Mouse (Mus musculus) E14TG2a.4 (cell line): ENCODE data around the gene Plce1.

ENCODE experiments used
- CTCF ChIP-seq: conservative IDR thresholded peaks from 2 replicates; pipeline ENCODE4 v1.5.1; 2014; ENCODE audit warnings: low read length
- POU5F1 ChIP-seq: IDR thresholded peaks from 2 replicates; pipeline ENCODE4 v1.6.1; 2014; ENCODE audit warnings: low read length, borderline replicate concordance

DNA sequence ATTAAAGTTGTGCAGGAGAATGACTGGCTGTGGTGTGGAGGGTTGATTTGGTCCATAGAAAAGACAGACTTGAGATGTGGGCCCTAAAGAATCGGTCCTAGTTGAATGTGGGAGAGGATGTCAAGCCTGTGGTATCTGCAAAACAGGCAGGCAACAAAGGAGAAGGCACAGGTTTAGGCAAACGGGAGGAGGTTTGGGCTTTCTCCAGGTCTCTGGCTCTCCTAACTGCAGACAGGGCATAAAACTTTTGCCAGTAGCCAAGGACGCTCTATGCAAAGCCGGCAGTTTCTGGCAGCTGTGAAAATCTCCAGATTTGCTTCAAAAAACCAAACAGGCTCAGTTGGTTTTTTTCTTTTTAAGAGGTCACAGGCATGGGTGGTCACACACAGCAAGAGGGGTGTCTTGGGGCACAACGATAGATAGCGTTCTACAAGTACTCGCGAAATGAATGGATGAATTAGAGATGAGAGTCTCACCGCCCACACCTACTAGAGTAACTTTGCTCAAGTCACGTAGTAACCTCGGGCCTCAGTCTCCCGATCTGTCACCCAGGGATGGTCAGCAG is 671 bp upstream of the Plce1 start:
- TF ChIP-seq CTCF (no peak), POU5F1 (no peak)
